Mouse (Mus musculus): ENCODE results near the gene Ddx28. TPM values are rescaled to one million over a fixed set of nuclear protein-coding genes. Genes with fewer than 3 reads are reported as not detected.
A peak's percentile ranks its signal among the peaks of the same experiment; 100 is the strongest.
"Not testable (repeated sequence)": the region's sequence is repeated elsewhere in the genome, so short reads cannot be mapped to it uniquely, and the experiment has no call there.

Gene Ddx28
- polyA plus RNA-seq, 1 experiment from 2014 or later: 21.4 TPM

- 86% methylated on average over 10 of the region's 11 CpGs for WGBS
- not testable (repeated sequence) for H3K27me3 ChIP-seq
Measured at GRCm38 (mm10) chr8:105983406-105983805, 28.3 kb downstream of the Ddx28 start.

GRCm38 (mm10) chr8:105981146-105981545, 30.5 kb downstream of the Ddx28 start:
- ATAC-seq (ENCODE audit: low FRiP score): no peak
- Histone ChIP-seq H3K4me3 (no peak overlapping the region), H3K36me3 (no peaks in the 10 kb centered on the region), H3K9me3 (no peaks in the 10 kb centered on the region), H3K4me2 (no peak overlapping the region), H3K27ac (no peak overlapping the region), H3K27me3 (no peaks in the 10 kb centered on the region), H3K9ac (no peak overlapping the region), H3K4me1 (replicated peaks) (no peaks in the 10 kb centered on the region)
- 94% methylated on average over 1 of the region's 1 CpGs for WGBS

More at GRCm38 (mm10) chr8:105983406-105983805, 28.3 kb downstream of the Ddx28 start:
- H3K4me1 ChIP-seq (replicated peaks); ATAC-seq (ENCODE audit: low FRiP score); H3K9ac ChIP-seq; H3K36me3 ChIP-seq; H3K4me2 ChIP-seq; H3K9me3 ChIP-seq; H3K4me3 ChIP-seq; H3K27ac ChIP-seq: not testable (repeated sequence)

- Histone ChIP-seq H3K9me3 (no peaks in the 10 kb centered on the region), H3K27me3 (no peaks in the 10 kb centered on the region), H3K4me1 (replicated peaks) (no peaks in the 10 kb centered on the region), H3K4me3 (no peak within 1 kb of the TSS), H3K27ac (no peak within 1 kb of the TSS), H3K36me3 (no peaks in the 10 kb centered on the region), H3K4me2 (no peak within 1 kb of the TSS), H3K9ac (no peak within 1 kb of the TSS)
- ATAC-seq (ENCODE audit: low FRiP score): no peak
- WGBS: 92% methylated on average over 15 of the region's 15 CpGs
Measured at GRCm38 (mm10) chr8:105979325-105979724, 32.4 kb downstream of the Ddx28 start, which contains the start of gene Dpep3. Dpep3 (minus strand) TSS chr8:105979429.

- Histone ChIP-seq H3K9me3 (no peaks in the 10 kb centered on the region), H3K4me3 (no peak overlapping the region), H3K9ac (no peak overlapping the region), H3K27me3 (no peaks in the 10 kb centered on the region), H3K4me1 (replicated peaks) (no peaks in the 10 kb centered on the region), H3K27ac (no peak overlapping the region), H3K4me2 (no peak overlapping the region), H3K36me3 (no peaks in the 10 kb centered on the region)
- ATAC-seq (ENCODE audit: low FRiP score): no peak
- 65% methylated on average over 7 of the region's 7 CpGs for WGBS
Measured at GRCm38 (mm10) chr8:105975363-105975762, 36.3 kb downstream of the Ddx28 start.

GRCm38 (mm10) chr8:105971019-105971720, 40.5 kb downstream of the Ddx28 start:
- Histone ChIP-seq H3K4me1 (replicated peaks) (peaks cover 4% of the 10 kb centered on the region; the same call in 1 of the 2 replicates), H3K9me3 (no peaks in the 10 kb centered on the region), H3K27ac (no peak overlapping the region), H3K4me3 (no peak overlapping the region), H3K4me2 (no peak overlapping the region), H3K36me3 (no peaks in the 10 kb centered on the region), H3K27me3 (peaks cover 21% of the 10 kb centered on the region), H3K9ac (no peak overlapping the region)
- 82% methylated on average over 8 of the region's 8 CpGs for WGBS
- ATAC-seq (ENCODE audit: low FRiP score): no peak

- Histone ChIP-seq H3K4me2 (no peak overlapping the region), H3K9me3 (no peaks in the 10 kb centered on the region), H3K4me1 (replicated peaks) (peaks cover 12% of the 10 kb centered on the region), H3K4me3 (no peak overlapping the region), H3K36me3 (no peaks in the 10 kb centered on the region), H3K27me3 (peaks cover 39% of the 10 kb centered on the region), H3K27ac (no peak overlapping the region), H3K9ac (no peak overlapping the region)
- no peak for ATAC-seq (ENCODE audit: low FRiP score)
- WGBS: 94% methylated on average over 1 of the region's 1 CpGs
Measured at GRCm38 (mm10) chr8:105969367-105969766, 42.3 kb downstream of the Ddx28 start.

- no peaks in the 10 kb centered on the region for H3K9me3 ChIP-seq
- no peak for ATAC-seq (ENCODE audit: low FRiP score)
- peaks cover 47% of the 10 kb centered on the region for H3K27me3 ChIP-seq
- WGBS: 7% methylated on average over 19 of the region's 19 CpGs
- no peak overlapping the region for H3K9ac ChIP-seq
- peak overlapping the region; percentile 16; the same call in 1 of the 2 replicates for H3K4me2 ChIP-seq
- H3K27ac ChIP-seq: no peak overlapping the region
- no peaks in the 10 kb centered on the region for H3K36me3 ChIP-seq
- H3K4me1 ChIP-seq (replicated peaks): peaks cover 12% of the 10 kb centered on the region
- H3K4me3 ChIP-seq: no peak overlapping the region
Measured at GRCm38 (mm10) chr8:105966692-105967311, 44.9 kb downstream of the Ddx28 start.

GRCm38 (mm10) chr8:105965905-105966341, 45.8 kb downstream of the Ddx28 start, which contains the start of gene Slc12a4:
Slc12a4 (minus strand) TSS chr8:105966097.
- H3K27me3 ChIP-seq: peaks cover 47% of the 10 kb centered on the region

GRCm38 (mm10) chr8:105965266-105965904, 46.3 kb downstream of the Ddx28 start:
- ATAC-seq (ENCODE audit: low FRiP score): peak; percentile 66
- H3K27me3 ChIP-seq: peaks cover 47% of the 10 kb centered on the region
- H3K9me3 ChIP-seq: no peaks in the 10 kb centered on the region
- 3% methylated on average over 36 of the region's 40 CpGs for WGBS
- H3K4me2 ChIP-seq: peak overlapping the region; percentile 63
- peak overlapping the region; percentile 48 for H3K4me3 ChIP-seq
- peaks cover 12% of the 10 kb centered on the region for H3K4me1 ChIP-seq (replicated peaks)
- no peak overlapping the region for H3K27ac ChIP-seq
- H3K9ac ChIP-seq: peak overlapping the region; percentile 69
- no peaks in the 10 kb centered on the region for H3K36me3 ChIP-seq

More at GRCm38 (mm10) chr8:105965905-105966341, 45.8 kb downstream of the Ddx28 start, which contains the start of gene Slc12a4:
- H3K36me3 ChIP-seq: no peaks in the 10 kb centered on the region
- no peaks in the 10 kb centered on the region for H3K9me3 ChIP-seq
- no peak within 1 kb of the TSS for H3K27ac ChIP-seq
- H3K4me1 ChIP-seq (replicated peaks): peaks cover 12% of the 10 kb centered on the region
- H3K9ac ChIP-seq: peak within 1 kb of the TSS; percentile 69
- WGBS: under 1% methylated on average over 40 of the region's 47 CpGs
- peak; percentile 75 for ATAC-seq (ENCODE audit: low FRiP score)
- H3K4me2 ChIP-seq: peak within 1 kb of the TSS; percentile 63
- peak within 1 kb of the TSS; percentile 48 for H3K4me3 ChIP-seq

GRCm38 (mm10) chr8:105964506-105965265, 47.0 kb downstream of the Ddx28 start:
- no peaks in the 10 kb centered on the region for H3K36me3 ChIP-seq
- peaks cover 47% of the 10 kb centered on the region for H3K27me3 ChIP-seq
- ATAC-seq (ENCODE audit: low FRiP score): no peak
- 75% methylated on average over 12 of the region's 12 CpGs for WGBS
- H3K9ac ChIP-seq: no peak overlapping the region
- H3K9me3 ChIP-seq: no peaks in the 10 kb centered on the region
- peak overlapping the region; percentile 48 for H3K4me3 ChIP-seq
- peaks cover 12% of the 10 kb centered on the region for H3K4me1 ChIP-seq (replicated peaks)
- H3K27ac ChIP-seq: no peak overlapping the region
- H3K4me2 ChIP-seq: peak overlapping the region; percentile 63

GRCm38 (mm10) chr8:105961536-105961935, 50.1 kb downstream of the Ddx28 start:
- Histone ChIP-seq H3K9ac (no peak overlapping the region), H3K27me3 (peaks cover 30% of the 10 kb centered on the region), H3K4me3 (no peak overlapping the region), H3K36me3 (no peaks in the 10 kb centered on the region), H3K4me1 (replicated peaks) (peaks cover 11% of the 10 kb centered on the region), H3K27ac (no peak overlapping the region), H3K9me3 (no peaks in the 10 kb centered on the region), H3K4me2 (no peak overlapping the region)
- ATAC-seq (ENCODE audit: low FRiP score): no peak
- WGBS: 89% methylated on average over 10 of the region's 10 CpGs

- WGBS: 74% methylated on average over 14 of the region's 14 CpGs
- H3K4me1 ChIP-seq (replicated peaks): peaks cover 10% of the 10 kb centered on the region
- no peak for ATAC-seq (ENCODE audit: low FRiP score)
- H3K9me3 ChIP-seq: no peaks in the 10 kb centered on the region
- no peak overlapping the region for H3K4me3 ChIP-seq
- H3K4me2 ChIP-seq: no peak overlapping the region
- H3K36me3 ChIP-seq: no peaks in the 10 kb centered on the region
- no peak overlapping the region for H3K27ac ChIP-seq
- H3K27me3 ChIP-seq: peaks cover 26% of the 10 kb centered on the region
- H3K9ac ChIP-seq: no peak overlapping the region
Measured at GRCm38 (mm10) chr8:105961101-105961500, 50.6 kb downstream of the Ddx28 start.

All from hindbrain, embryonic 13.5 days (tissue).